Mouse (Mus musculus) kidney, adult 8-10 months (tissue): Measurements from ENCODE around the gene Itgb7.

Experiments
- DNase-seq, 2 experiments: peaks; one replicate each; pipeline ENCODE4 v3.0.0; 2022

Itgb7 gene

DNA sequence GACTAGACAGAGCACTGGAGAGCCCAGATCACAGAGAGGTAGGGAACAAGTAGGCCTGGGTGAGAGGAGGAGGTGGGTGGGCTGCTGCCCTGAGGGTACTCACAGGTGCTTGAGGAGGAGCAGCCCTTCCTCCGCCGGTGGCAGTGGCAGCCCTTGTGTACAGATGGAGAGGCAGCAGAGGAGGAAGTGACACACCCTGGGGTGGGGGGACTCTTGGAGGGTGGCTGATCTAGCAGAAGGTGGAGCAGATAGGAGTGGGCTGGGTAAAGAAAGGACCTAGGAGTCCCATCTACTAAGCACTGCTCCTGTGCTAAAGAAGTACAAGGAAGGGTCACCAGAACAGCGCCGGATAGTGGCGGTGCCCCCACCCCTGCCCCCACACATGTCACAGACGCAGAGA is at the start of gene Itgb7:
Gene Itgb7 (minus strand): TSS at position 197 of the 400 bp plus-strand sequence.
- no peak for DNase-seq

DNA sequence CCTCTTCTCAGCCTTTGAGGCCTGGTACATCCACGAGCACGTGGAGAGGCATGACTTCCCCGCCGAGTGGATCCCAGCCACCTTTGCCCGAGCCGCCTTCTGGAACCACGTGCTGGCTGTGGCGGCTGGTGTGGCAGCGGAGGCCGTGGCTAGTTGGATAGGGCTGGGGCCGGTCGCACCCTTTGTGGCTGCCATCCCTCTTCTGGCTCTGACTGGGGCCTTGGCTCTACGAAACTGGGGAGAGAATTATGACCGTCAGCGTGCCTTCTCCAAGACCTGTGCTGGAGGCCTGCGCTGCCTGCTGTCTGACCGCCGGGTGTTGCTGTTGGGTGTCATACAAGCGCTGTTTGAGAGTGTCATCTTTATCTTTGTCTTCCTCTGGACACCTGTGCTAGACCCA is 48.9 kb upstream of the Itgb7 start:
- no peak for DNase-seq

DNA sequence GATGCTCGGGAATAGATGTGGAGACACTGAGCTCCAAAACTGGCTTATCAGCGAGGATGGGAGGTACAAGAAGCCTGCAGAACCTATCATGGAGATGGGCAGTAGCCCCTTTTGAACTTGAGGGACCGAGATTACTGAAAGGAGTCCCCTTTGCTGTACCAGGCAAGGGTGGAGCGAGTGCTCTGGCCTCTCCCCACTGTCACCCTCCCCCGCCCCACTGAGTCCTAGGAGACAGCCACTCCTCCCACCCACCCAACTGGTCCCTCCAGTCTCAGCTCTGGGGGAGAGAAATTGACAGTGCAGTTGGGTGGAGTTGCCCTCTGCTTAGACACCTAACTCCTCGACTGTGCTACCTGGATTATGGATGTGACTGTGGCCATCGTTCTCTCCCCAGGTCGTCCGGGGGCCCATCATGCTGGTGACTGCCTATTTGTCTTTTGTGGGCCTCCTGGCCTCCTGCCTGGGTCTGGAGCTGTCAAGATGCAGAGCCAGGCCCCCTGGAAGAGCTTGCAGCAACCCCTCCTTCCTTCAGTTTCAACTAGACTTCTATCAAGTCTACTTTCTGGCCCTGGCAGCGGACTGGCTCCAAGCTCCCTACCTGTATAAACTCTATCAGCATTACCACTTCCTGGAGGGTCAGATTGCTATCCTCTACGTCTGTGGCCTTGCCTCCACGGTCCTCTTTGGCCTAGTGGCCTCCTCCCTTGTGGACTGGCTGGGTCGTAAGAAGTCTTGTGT is 48.2 kb upstream of the Itgb7 start:
- no peak for DNase-seq

GRCm38 (mm10) chr15:102279092-102279782 is 47.5 kb upstream of the Itgb7 start, which contains the start of gene Mfsd5:
TSS of gene Mfsd5 (plus strand) at chr15:102279454.
- DNase-seq, result peak; percentile 75 to 78

GRCm38 (mm10) chr15:102278726-102279091 is 47.0 kb upstream of the Itgb7 start:
- DNase-seq, result no peak

DNA sequence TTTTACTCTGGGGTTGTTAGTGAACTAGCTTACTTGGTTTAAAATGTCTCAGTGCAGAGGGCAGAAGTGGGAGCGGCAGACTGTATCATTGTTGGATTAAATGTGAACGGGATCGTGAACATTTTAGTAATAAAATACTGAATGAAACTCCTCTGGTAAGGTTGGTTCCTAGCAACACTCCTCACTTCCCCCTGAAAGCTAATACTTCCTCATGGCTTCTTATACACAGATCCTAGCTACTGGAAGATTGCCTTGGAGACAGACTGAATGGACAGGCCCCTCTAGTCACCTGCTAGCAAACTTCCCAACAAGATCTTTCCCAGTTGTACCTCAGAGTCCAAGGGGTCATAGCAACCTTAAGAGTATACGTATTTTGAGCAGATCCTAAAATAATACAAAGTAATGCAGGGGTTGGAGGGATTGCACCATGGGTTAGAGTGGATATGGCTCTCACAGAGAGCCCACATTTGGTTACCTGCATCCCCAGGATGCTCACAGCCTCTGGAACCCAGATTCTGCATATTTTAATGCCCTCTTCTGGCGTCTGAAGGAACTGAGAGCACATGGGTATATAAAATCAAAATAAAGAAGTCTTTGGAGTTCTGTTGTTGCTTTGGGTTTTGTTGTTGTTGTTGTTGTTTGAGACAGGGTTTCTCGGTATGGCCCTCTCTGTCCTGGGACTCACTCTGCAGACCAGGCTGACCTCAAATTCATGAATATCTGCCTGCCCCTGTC is 42.4 kb upstream of the Itgb7 start:
- DNase-seq, result no peak

DNA sequence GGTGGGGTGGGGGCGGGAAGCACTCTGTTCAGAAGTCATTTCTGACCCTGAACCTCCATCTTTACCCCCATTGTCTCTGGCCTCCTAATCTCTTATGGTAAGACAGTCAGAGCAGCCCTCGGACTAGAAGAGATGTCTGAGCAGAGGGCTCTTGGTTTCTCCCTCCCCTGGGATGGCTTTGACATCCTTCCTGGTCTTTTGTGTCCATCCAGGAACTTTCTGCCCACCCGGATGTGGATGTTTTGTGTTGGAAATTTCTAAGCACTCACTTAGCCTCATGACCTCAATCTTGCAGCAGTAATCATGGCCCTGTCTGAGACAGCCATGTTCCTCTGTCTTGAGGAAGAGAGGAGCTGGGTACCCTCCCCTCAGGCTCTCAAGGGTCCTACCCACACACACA is 39.7 kb upstream of the Itgb7 start:
- no peak for DNase-seq

DNA sequence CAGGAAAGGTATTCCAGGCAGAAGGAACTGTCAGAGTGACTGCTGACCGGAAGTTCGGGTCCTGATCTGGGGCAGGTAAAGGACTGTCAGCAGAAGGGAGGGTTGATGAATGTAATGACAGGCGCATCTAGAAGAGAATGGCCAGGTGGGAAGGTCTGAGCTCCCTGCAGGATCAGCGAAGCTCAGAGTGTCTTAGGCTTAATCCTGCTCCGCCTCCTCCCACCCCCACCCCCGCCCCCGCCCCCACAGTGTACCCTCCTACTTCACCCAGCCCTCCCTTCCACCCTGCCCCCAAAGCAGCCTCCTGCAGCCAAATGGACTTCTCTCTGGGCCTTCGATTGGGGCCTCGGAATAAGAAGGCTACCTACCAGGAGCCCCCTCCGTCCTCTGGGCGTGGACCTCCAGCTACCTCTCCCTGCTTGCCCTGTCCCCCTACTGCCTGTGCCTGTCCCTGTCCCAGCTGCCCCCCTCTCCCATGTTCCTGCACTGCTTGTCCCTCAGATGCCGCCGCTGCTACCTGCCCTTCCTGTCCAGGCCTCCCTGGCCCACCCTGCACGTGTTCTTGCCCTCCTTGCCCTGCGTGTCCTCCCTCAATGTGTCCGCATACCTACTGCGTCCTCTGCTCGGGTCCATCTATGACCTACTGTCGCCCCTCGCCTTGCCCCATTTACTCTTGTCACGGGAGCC is 38.7 kb upstream of the Itgb7 start, which contains the start of gene Gm9918:
Gene Gm9918 (plus strand): TSS at position 290 of the 687 bp plus-strand sequence.
- no peak for DNase-seq

GRCm38 (mm10) chr15:102265548-102265947 is 33.8 kb upstream of the Itgb7 start:
- DNase-seq, result no peak

DNA sequence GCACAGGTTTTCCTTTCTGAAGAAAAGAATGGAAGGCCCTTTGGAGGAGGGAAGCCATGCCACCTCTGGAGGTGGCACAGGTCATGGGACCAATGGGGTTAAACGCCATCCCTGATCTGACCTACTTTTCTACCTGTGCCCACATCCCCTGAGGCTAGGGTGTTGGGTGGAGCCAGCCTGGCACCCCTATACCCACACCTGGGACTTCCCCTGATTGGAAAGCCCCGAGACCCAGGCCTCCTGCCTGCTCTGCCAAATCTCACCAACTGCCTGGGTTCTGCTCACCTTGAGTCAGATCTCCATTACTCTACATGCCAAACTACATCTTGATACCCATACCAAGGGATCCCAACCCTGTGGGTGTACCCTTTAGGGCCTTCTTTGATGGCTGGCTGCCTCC is 31.3 kb upstream of the Itgb7 start:
- DNase-seq, result no peak

DNA sequence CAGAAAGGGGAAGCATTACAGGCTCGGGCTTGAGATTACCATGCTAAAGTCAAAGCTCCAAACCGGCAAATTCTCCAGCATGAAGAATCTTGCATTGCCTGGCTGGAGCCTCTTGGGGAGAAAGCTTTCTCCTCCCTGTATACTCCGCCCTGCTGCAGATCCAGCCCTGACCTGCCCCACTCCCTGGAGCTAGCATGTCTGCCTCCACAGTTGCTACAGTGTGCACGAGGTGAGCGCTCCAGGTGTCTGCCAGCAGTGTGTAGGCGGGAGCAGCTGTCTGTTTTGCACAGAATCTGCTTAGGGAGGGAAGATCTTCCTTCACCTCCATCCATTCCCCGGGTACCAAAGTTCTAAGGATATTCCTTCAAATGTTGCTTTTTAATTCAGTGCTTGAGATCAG is 30.8 kb upstream of the Itgb7 start:
- no peak for DNase-seq

- no peak for DNase-seq
Observed at GRCm38 (mm10) chr15:102258581-102259253, 27.0 kb upstream of the Itgb7 start.

DNA sequence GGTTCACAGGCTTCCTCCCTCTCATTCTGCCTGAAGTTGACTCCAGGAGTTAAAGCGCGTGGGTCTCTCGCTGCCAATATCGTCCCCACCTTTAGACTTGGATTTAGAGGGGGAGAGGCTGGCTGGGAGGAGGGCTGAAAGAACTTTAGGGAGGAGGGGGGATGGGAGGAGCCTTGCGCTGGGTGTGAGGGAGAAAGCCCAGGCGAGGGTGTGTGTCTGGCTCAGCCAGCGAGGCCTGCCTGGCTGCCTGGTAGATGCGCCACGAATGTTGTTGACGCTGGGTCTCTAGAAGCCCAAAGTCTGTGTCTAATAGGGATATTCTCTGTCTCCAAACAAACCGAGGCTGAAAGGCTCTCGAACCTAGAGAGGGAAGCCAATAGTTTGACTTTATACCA is 26.3 kb upstream of the Itgb7 start:
- DNase-seq, result no peak

GRCm38 (mm10) chr15:102257202-102258075 is 25.7 kb upstream of the Itgb7 start, which contains the start of gene Rarg:
TSS of gene Rarg (minus strand) at chr15:102257517.
- DNase-seq, result no peak

- DNase-seq, result no peak
Observed at GRCm38 (mm10) chr15:102256431-102257201, 24.9 kb upstream of the Itgb7 start.

GRCm38 (mm10) chr15:102255547-102256255 is 24.0 kb upstream of the Itgb7 start:
- DNase-seq, result peak in 1 of 2 experiments; percentile 62

DNA sequence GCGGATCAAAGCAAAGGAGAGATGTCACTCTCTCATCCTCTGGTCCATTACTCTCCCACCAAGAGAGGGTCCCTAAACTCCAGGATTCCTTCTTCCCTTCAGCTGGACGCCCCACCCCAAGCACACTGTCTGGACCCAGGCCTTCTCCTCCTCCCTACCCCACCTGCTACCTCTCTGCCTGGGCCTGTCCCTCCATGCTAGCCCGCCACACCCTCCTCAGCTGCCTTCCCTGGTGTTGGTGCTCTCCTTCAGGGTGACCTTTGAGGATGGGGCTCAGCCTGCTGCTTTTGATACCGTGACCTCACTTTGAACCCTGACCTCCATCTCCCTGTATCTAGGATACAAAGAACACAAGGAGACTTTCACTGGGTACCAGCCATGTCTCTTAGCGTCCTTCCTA is 18.8 kb upstream of the Itgb7 start:
- no peak for DNase-seq

GRCm38 (mm10) chr15:102249967-102250366 is 18.2 kb upstream of the Itgb7 start:
- no peak for DNase-seq

- DNase-seq, result no peak
Observed at GRCm38 (mm10) chr15:102249251-102249691, 17.5 kb upstream of the Itgb7 start.

GRCm38 (mm10) chr15:102248812-102249191 is 17.1 kb upstream of the Itgb7 start:
- no peak for DNase-seq
